Comparison of ENCODE assay signal across 23 mouse cellular contexts in genomic region chr3:122520365-122520764, GRCm38 (mm10).
"Had no signal": no experiment of that assay in that cellular context is flagged by ENCODE, and none has a peak within 500 bp of the region (broad histone marks: within the 10 kb centered on the region; RNA-seq: fewer than 3 reads in every experiment).

No protein-coding gene starts in this region.

- H3K9me3 ChIP-seq: heart, embryonic 10.5 days; heart, embryonic 12.5 days; hindbrain, embryonic 10.5 days; hindbrain, embryonic 12.5 days; intestine, embryonic 15.5 days; limb, embryonic 10.5 days; limb, embryonic 12.5 days had no signal

- DNase-seq: gastrocnemius, adult 2 months; gastrocnemius, postnatal 10 days; gastrocnemius, postnatal 25 days; heart, adult 18-20 months; heart, postnatal 10 days; heart, postnatal 4 days; kidney, adult 18-20 months; kidney, adult 8-10 months; kidney, postnatal 4 days; liver had no signal

- H3K9ac ChIP-seq: heart, embryonic 12.5 days; hindbrain, embryonic 12.5 days; hindbrain, embryonic 14.5 days; intestine, embryonic 15.5 days; limb, embryonic 12.5 days had no signal

- H3K27ac ChIP-seq: gastrocnemius, adult 2 months; heart, embryonic 10.5 days; hindbrain, embryonic 14.5 days; intestine, embryonic 15.5 days; layer of hippocampus, adult 2 months; left cerebral cortex, adult 2 months; limb, embryonic 12.5 days had no signal

- ATAC-seq: hindbrain, embryonic 16.5 days; inflammation-experienced regulatory T-cells, adult 6 months; intestine, embryonic 15.5 days had no signal

- H3K4me2 ChIP-seq: heart, embryonic 12.5 days; hindbrain, embryonic 14.5 days; intestine, embryonic 15.5 days; liver, embryonic 11.5 days had no signal

- H3K4me3 ChIP-seq: gastrocnemius, adult 2 months; heart, embryonic 10.5 days; heart, embryonic 12.5 days; hindbrain, embryonic 10.5 days; hindbrain, embryonic 12.5 days; intestine, embryonic 15.5 days; layer of hippocampus, adult 2 months; left cerebral cortex, adult 2 months; limb, embryonic 12.5 days had no signal

- H3K27me3 ChIP-seq: hindbrain, embryonic 12.5 days; intestine, embryonic 15.5 days had no signal

- H3K36me3 ChIP-seq: heart, embryonic 12.5 days; intestine, embryonic 15.5 days; limb, embryonic 12.5 days had no signal
